Mouse (Mus musculus) thymus, adult 2 months (tissue): Measurements from ENCODE around the gene Ntrk2. TPM values are rescaled to one million over a fixed set of nuclear protein-coding genes. Genes with fewer than 3 reads are reported as not detected.

ENCODE experiments used
- DNase-seq: peaks from one replicate; pipeline ENCODE4 v3.0.0; 2021
- H3K27ac ChIP-seq: fragments of 200-500 bp; 2 replicates; pipeline ENCODE4 v1.5.1; 2012; ENCODE audit warnings: low read length, control low read depth; ENCODE audit not compliant: control insufficient read depth, insufficient read depth
- H3K27me3 ChIP-seq: fragments of 200-500 bp; 2 replicates; pipeline ENCODE4 v1.6.1; 2012; ENCODE audit warnings: mild to moderate bottlenecking, low read length, moderate library complexity, mixed read lengths; ENCODE audit not compliant: control insufficient read depth, insufficient read depth
- H3K36me3 ChIP-seq: fragments of 200-500 bp; 2 replicates; pipeline ENCODE4 v1.6.1; 2012; ENCODE audit warnings: mild to moderate bottlenecking, low read length, moderate library complexity; ENCODE audit not compliant: control insufficient read depth, insufficient read depth
- H3K4me1 ChIP-seq: fragments of 200-500 bp; replicated peaks from 2 replicates; pipeline ENCODE4 v1.6.1; 2012; ENCODE audit warnings: low read length; ENCODE audit not compliant: control insufficient read depth, insufficient read depth
- H3K4me3 ChIP-seq: fragments of 200-500 bp; 2 replicates; pipeline ENCODE4 v1.5.1; 2012; ENCODE audit warnings: mild to moderate bottlenecking, low read length, control low read depth, moderate library complexity; ENCODE audit not compliant: control insufficient read depth, insufficient read depth
- CTCF ChIP-seq: fragments of 200-500 bp; IDR thresholded peaks from 2 replicates; pipeline ENCODE4 v1.5.1; 2012; ENCODE audit warnings: mild to moderate bottlenecking, control low read depth, low read length, moderate library complexity, borderline replicate concordance; ENCODE audit not compliant: control insufficient read depth, poor library complexity, insufficient read depth; ENCODE audit errors: extremely low read depth
- POLR2A ChIP-seq: fragments of 200-500 bp; IDR thresholded peaks from 2 replicates; pipeline ENCODE4 v1.6.1; 2012; ENCODE audit warnings: mild to moderate bottlenecking, low read length, control low read depth, moderate library complexity; ENCODE audit not compliant: control insufficient read depth, poor library complexity, insufficient read depth; ENCODE audit errors: extremely low read depth
- WGBS: fragments of 180-500 bp; shearing (Covaris S2); methylation state at CpG from one replicate; pipeline ENCODE4 v1.1.7; 2018; 5-methylcytosine and 5-hydroxymethylcytosine counted together
- polyA plus RNA-seq: library from polyadenylated mRNA; depleted of rRNA; stranded (reverse); fragments of >200 nt; gene quantifications from 2 replicates; pipeline ENCODE4 v1.2.3, GENCODE M21; 2012

Gene Ntrk2
- polyA plus RNA-seq, 1 experiment: 5.7 TPM

DNA sequence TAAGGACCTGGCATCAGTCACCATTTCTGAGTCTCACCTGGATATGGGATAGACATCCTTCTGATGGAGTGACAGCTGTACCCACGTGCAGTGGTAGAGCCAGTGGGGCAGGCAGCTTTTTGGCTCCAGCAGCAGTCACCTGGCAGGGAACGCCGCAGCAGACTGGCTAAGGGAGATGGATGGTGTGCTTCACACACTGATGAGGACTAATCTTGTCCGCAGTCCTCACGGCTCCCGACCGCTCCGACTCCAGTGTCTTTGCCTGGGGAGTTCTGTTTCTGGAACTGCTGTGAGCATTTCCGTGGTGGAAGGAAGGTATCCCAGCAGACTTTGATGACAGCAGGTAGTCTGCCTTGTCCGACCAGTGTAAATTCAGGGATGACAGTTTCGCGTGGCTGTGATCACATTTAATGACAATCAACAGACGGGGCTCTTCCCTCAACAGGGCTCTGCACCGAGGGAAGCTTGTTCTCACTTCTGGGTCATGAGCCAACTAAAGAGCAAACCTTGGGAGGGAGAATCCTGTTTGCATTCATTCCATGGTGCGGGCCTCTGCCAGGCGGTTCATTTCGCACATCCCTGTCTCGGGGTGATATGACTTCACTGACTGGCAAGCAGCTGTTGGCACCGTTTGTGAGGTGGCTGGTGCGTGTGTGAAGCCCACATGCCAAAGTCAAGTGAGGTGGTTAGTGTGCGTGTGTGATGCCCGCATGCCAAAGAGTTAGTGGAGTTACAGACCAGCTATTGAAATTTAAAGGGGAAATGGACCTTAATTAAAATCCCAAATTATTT lies 216.1 kb downstream of the Ntrk2 start:
- TF ChIP-seq CTCF: no peak
- TF ChIP-seq POLR2A: no peak
- peaks cover 11% of the 10 kb centered on the region for H3K4me1 ChIP-seq
- WGBS: 95% methylated on average over 22 of the region's 22 CpGs
- H3K36me3 ChIP-seq: no peaks in the 10 kb centered on the region
- H3K27me3 ChIP-seq: no peaks in the 10 kb centered on the region
- DNase-seq: no peak
- no peak overlapping the region for H3K4me3 ChIP-seq
- no peak overlapping the region for H3K27ac ChIP-seq

DNA sequence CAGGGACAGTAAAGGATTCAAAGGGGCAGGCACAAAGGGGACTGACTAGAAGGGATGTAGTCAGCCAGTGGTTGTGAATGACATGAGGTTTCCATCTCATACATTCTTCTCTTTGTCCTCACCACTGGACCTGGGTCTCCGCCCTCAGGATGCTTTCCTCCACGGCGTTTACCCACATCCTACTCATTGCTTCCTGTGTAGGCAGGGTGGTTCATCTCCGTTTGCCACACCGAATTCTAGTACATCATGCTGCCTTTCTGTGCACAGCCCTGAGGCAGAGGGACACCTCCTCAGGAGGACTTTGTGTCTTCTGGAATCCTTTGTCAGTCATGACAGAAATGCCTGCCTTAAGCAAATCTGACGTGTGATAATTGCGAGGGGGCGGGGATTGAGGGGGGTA lies 219.3 kb downstream of the Ntrk2 start:
- Histone ChIP-seq H3K4me1 (peaks cover 19% of the 10 kb centered on the region), H3K4me3 (no peak overlapping the region), H3K36me3 (no peaks in the 10 kb centered on the region), H3K27ac (no peak overlapping the region), H3K27me3 (no peaks in the 10 kb centered on the region)
- no peak for TF ChIP-seq CTCF
- no peak for TF ChIP-seq POLR2A
- WGBS: 35% methylated on average over 8 of the region's 8 CpGs
- DNase-seq: peak; percentile 29

DNA sequence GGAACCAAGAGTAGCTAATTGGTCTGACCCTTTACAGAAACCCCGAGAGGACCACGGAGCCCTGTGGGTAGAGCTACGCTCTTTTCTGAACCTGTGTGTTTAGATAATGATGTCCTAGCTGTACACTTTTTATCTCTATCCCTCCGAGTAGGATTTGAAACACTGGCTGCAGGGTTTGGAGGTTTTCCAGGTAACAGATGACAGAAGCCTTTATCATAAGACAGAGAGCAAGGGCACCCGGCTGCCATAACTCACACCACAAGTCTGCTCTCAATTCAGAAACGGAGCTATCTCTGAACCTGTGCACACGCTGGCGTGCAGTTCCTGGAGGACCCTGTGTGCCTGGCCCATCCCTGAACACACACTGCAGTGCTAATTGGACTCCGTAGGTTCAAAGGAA lies 221.1 kb downstream of the Ntrk2 start:
- no peaks in the 10 kb centered on the region for H3K27me3 ChIP-seq
- TF ChIP-seq POLR2A (no peak), CTCF (no peak)
- H3K36me3 ChIP-seq: no peaks in the 10 kb centered on the region
- H3K27ac ChIP-seq: no peak overlapping the region
- WGBS: 91% methylated on average over 9 of the region's 9 CpGs
- no peak overlapping the region for H3K4me3 ChIP-seq
- no peak for DNase-seq
- peaks cover 19% of the 10 kb centered on the region for H3K4me1 ChIP-seq

GRCm38 (mm10) chr13:59028546-59028945 lies 222.2 kb downstream of the Ntrk2 start:
- H3K27ac ChIP-seq: no peak overlapping the region
- 65% methylated on average over 4 of the region's 4 CpGs for WGBS
- TF ChIP-seq POLR2A (no peak), CTCF (no peak)
- H3K4me1 ChIP-seq: peaks cover 19% of the 10 kb centered on the region
- no peak overlapping the region for H3K4me3 ChIP-seq
- no peaks in the 10 kb centered on the region for H3K36me3 ChIP-seq
- peak; percentile 22 for DNase-seq
- no peaks in the 10 kb centered on the region for H3K27me3 ChIP-seq

- WGBS: 94% methylated on average over 6 of the region's 6 CpGs
Measured at GRCm38 (mm10) chr13:59030574-59030973, 224.2 kb downstream of the Ntrk2 start.

DNA sequence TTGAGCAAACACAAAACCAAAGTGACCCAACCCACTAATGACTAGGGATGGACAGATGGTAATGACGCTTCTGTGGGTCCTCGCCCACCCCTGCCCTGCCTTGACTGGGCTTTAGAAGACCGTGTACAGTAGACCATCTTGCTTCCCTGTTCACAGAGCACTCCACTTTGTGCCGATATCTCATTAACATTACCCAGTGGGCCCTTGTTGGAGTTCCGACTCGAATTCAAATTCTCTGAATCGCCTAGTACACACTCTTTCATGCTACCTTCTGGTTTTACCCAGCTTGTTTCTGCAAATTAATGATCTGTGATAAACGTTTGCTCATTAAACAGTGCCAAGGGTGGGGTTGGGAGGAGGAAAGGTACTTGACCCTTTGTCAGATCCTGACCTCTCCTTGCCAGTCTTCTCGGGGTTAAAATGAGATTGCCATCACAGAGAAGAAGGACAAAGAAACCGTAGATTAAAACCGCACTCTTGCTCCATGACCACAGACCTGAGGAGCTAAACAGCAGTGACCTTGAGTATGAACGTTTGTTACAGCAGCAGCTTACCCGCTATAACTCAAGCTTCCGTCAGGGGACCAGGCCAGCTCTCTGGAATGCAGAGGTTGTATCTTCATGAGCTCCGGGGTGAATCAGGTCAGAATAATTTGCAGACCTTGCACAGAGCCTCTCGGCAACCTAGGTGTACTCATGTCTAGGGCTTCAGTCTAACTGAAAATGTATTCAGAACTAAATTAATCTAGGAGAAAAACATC lies 234.0 kb downstream of the Ntrk2 start:
- no peak overlapping the region for H3K27ac ChIP-seq
- 91% methylated on average over 16 of the region's 16 CpGs for WGBS
- no peaks in the 10 kb centered on the region for H3K27me3 ChIP-seq
- DNase-seq: no peak
- no peaks in the 10 kb centered on the region for H3K36me3 ChIP-seq
- no peak for TF ChIP-seq CTCF
- TF ChIP-seq POLR2A: no peak
- no peaks in the 10 kb centered on the region for H3K4me1 ChIP-seq
- H3K4me3 ChIP-seq: no peak overlapping the region

More at GRCm38 (mm10) chr13:59030574-59030973, 224.2 kb downstream of the Ntrk2 start:
- no peak overlapping the region for H3K4me3 ChIP-seq
- TF ChIP-seq POLR2A: no peak
- no peak for TF ChIP-seq CTCF
- peaks cover 16% of the 10 kb centered on the region for H3K4me1 ChIP-seq
- no peak for DNase-seq
- H3K27ac ChIP-seq: no peak overlapping the region
- H3K36me3 ChIP-seq: no peaks in the 10 kb centered on the region
- H3K27me3 ChIP-seq: no peaks in the 10 kb centered on the region
